Mouse (Mus musculus) embryonic facial prominence, embryonic 15.5 days (tissue): ENCODE data around the gene Etv4. TPM values are rescaled to one million over a fixed set of nuclear protein-coding genes. Genes with fewer than 3 reads are reported as not detected.

Source experiments
- ATAC-seq: fragments of 200-750 bp; cut with Nextera tagmentation; 2 replicates; pipeline ENCODE4 v1.8.0; 2017; ENCODE audit warnings: low read depth, moderate TSS enrichment; ENCODE audit not compliant: insufficient number of reproducible peaks, low FRiP score, low TSS enrichment
- H3K27ac ChIP-seq: fragments of 300-500 bp; sonication (generic); replicated peaks from 2 replicates; pipeline ENCODE4 v1.5.1; 2015; ENCODE audit warnings: mild to moderate bottlenecking, inconsistent platforms
- H3K27me3 ChIP-seq: fragments of 300-500 bp; sonication (generic); 2 replicates; pipeline ENCODE4 v1.6.1; 2015; ENCODE audit warnings: inconsistent platforms
- H3K36me3 ChIP-seq: fragments of 300-500 bp; sonication (generic); 2 replicates; pipeline ENCODE4 v1.6.1; 2015; ENCODE audit warnings: mild to moderate bottlenecking, inconsistent platforms
- H3K4me1 ChIP-seq: fragments of 300-500 bp; sonication (generic); 2 replicates; pipeline ENCODE4 v1.6.1; 2015; ENCODE audit warnings: inconsistent platforms
- H3K4me2 ChIP-seq: fragments of 300-500 bp; sonication (generic); replicated peaks from 2 replicates; pipeline ENCODE4 v1.6.1; 2015; ENCODE audit warnings: mild to moderate bottlenecking, inconsistent platforms
- H3K4me3 ChIP-seq: fragments of 300-500 bp; sonication (generic); replicated peaks from 2 replicates; pipeline ENCODE4 v1.5.1; 2015; ENCODE audit warnings: mild to moderate bottlenecking, inconsistent platforms
- H3K9ac ChIP-seq: fragments of 300-500 bp; sonication (generic); 2 replicates; pipeline ENCODE4 v1.6.1; 2015; ENCODE audit warnings: inconsistent platforms
- H3K9me3 ChIP-seq: fragments of 300-500 bp; sonication (generic); replicated peaks from 2 replicates; pipeline ENCODE4 v1.6.1; 2016; ENCODE audit warnings: inconsistent platforms
- WGBS: fragments of 180-500 bp; shearing (Covaris S2); methylation state at CpG from one replicate; pipeline ENCODE4 v1.1.7; 2015; 5-methylcytosine and 5-hydroxymethylcytosine counted together
- polyA plus RNA-seq: library from polyadenylated mRNA; unstranded; fragments of >200 nt; fragmentation: Nextera tagmentation; extraction: Ambion mirVana; gene quantifications from 2 replicates; pipeline ENCODE4 v1.2.1, GENCODE M21; 2015

The Etv4 gene
- polyA plus RNA-seq, 1 experiment from 2014 or later = 15.1 TPM

DNA sequence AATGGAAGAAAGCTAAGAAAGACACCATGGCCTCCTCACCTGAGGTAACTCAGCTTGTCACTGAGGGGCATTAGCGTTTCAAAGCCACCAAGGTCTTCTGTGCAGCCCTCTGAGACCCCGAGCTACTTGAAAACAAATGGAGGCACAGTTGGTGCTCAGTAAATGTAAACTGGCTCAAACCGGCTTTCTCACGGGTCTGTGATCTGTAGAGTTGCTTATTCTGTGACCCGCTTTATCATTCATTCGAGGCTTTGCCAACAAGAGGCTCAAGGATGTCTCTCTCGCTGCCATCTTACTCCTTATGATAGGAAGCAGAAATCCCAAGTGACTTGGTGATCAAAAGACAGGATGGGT lies 658 bp upstream of the Etv4 start:
- Histone ChIP-seq H3K4me3 (peak overlapping the region; percentile 58), H3K27me3 (peaks cover 53% of the 10 kb centered on the region)
- 13% methylated on average over 7 of the region's 7 CpGs for WGBS

GRCm38 (mm10) chr11:101784488-101785142 lies 556 bp downstream of the Etv4 start:
- Histone ChIP-seq H3K4me2 (peak overlapping the region; percentile 96), H3K36me3 (no peaks in the 10 kb centered on the region), H3K27me3 (peaks cover 53% of the 10 kb centered on the region), H3K4me3 (peak overlapping the region; percentile 58), H3K9me3 (no peaks in the 10 kb centered on the region), H3K27ac (peak overlapping the region; percentile 67; the same call in 1 of the 2 replicates), H3K4me1 (peaks cover 32% of the 10 kb centered on the region), H3K9ac (peak overlapping the region; percentile 31)
- under 1% methylated on average over 49 of the region's 67 CpGs for WGBS
- peak; percentile 27; the same call in 1 of the 2 replicates for ATAC-seq

More for the DNA sequence above, 658 bp upstream of the Etv4 start:
- Histone ChIP-seq H3K36me3 (no peaks in the 10 kb centered on the region), H3K4me1 (peaks cover 35% of the 10 kb centered on the region), H3K27ac (no peak overlapping the region), H3K9me3 (no peaks in the 10 kb centered on the region), H3K9ac (no peak overlapping the region), H3K4me2 (peak overlapping the region; percentile 96)
- no peak for ATAC-seq

DNA sequence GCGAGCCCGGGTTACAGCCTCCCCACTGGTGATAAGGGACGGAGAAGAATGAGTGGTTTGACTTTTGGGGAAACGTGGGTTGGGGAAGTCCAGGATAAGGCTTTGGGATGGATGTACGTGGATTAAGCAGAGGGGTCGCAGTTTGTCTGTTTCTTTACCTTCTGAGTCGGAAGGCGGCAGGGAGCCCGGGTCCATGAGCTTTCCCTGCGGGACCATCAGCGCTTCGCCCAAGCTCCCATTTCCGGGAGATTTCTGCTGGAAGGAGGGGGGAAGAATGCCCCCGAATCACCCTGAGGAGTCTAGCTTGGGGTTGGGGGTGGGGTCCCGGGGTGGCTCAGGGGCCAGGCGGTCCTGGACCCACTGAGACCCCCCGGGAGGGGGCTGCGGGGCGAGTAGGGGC lies 1.1 kb downstream of the Etv4 start:
- WGBS = 3% methylated on average over 17 of the region's 19 CpGs
- peaks cover 32% of the 10 kb centered on the region for H3K4me1 ChIP-seq
- H3K4me2 ChIP-seq = peak overlapping the region; percentile 96
- H3K36me3 ChIP-seq = no peaks in the 10 kb centered on the region
- no peak overlapping the region for H3K27ac ChIP-seq
- peaks cover 53% of the 10 kb centered on the region for H3K27me3 ChIP-seq
- ATAC-seq = no peak
- no peaks in the 10 kb centered on the region for H3K9me3 ChIP-seq
- no peak overlapping the region for H3K9ac ChIP-seq
- peak overlapping the region; percentile 58 for H3K4me3 ChIP-seq

DNA sequence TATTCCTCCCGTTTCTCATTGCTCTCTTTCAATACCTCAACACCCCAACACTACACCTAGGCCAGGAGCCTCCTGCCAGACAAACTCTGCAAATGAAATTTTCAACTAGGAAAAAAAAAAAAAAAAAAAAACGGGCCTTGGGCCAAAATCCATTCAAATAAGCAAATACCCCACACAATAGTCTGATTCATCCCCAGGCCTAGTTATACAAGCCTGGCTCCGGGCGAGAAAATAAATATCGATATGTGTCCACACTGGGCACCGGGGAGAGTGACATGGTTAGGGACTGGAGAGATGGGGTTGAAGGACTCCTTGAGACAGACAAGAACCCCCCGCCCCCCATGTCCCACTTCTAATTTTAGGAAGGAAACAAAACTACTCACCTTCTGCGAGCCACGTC lies 1.6 kb downstream of the Etv4 start:
- Histone ChIP-seq H3K36me3 (no peaks in the 10 kb centered on the region), H3K9me3 (no peaks in the 10 kb centered on the region), H3K4me2 (peak overlapping the region; percentile 96), H3K4me3 (peak overlapping the region; percentile 58), H3K27me3 (peaks cover 53% of the 10 kb centered on the region), H3K4me1 (peaks cover 32% of the 10 kb centered on the region), H3K27ac (no peak overlapping the region), H3K9ac (no peak overlapping the region)
- no peak for ATAC-seq
- 21% methylated on average over 9 of the region's 9 CpGs for WGBS

DNA sequence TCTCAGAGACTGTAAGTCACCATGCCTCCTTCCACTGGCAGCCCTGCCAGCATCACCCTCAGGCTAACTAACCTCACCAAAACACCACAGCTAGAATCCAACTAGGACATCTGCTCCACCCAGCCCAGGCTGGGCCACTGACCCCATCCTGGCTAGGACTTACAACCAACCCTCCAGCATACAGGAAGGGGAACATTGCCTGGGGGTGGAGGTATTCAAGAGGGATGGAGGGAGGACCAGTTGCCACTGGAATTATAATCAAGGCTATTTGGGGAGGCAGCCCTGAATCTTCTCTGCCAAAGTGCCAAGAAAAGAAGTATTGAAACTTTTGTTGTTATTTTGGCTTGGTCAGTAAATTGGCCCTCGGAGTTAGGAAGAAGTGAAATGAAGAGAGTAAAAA lies 2.0 kb downstream of the Etv4 start:
- Histone ChIP-seq H3K27me3 (peaks cover 50% of the 10 kb centered on the region), H3K4me1 (peaks cover 32% of the 10 kb centered on the region), H3K36me3 (no peaks in the 10 kb centered on the region), H3K27ac (no peak overlapping the region), H3K9ac (no peak overlapping the region), H3K4me2 (no peak overlapping the region), H3K9me3 (no peaks in the 10 kb centered on the region), H3K4me3 (no peak overlapping the region)
- WGBS = 53% methylated on average over 1 of the region's 1 CpGs
- ATAC-seq = no peak

DNA sequence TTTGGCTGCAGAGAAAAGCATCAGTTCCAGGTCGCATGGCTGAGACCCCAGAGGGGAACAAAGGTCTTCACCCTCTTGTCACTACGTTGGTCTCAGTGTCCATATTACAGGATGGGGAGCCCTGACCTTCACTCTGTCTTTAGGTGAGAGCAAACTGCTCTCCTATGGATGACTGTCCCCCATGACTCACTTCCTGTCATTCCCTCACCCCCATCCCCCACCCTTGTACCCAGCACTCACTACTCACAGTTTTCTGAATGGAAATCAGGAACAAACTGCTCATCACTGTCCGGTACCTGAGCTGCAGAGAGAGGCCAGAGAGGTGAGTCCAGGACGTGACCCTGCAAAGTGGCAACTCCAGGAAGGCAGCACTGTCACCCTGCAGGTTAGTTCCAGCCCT lies 8.3 kb downstream of the Etv4 start:
- Histone ChIP-seq H3K27me3 (peaks cover 4% of the 10 kb centered on the region), H3K4me1 (peaks cover 12% of the 10 kb centered on the region), H3K4me2 (no peak overlapping the region), H3K36me3 (no peaks in the 10 kb centered on the region), H3K9ac (no peak overlapping the region), H3K4me3 (no peak overlapping the region), H3K9me3 (no peaks in the 10 kb centered on the region), H3K27ac (no peak overlapping the region)
- ATAC-seq = no peak
- WGBS = 73% methylated on average over 4 of the region's 4 CpGs

- Histone ChIP-seq H3K36me3 (peaks cover 23% of the 10 kb centered on the region), H3K27ac (no peak overlapping the region), H3K4me3 (peak overlapping the region; percentile 40), H3K4me2 (peak overlapping the region; percentile 61), H3K4me1 (peaks cover 13% of the 10 kb centered on the region), H3K27me3 (peaks cover 4% of the 10 kb centered on the region; the same call in 1 of the 2 replicates), H3K9me3 (no peaks in the 10 kb centered on the region), H3K9ac (no peak overlapping the region)
- 2% methylated on average over 16 of the region's 16 CpGs for WGBS
- peak; percentile 76 for ATAC-seq
Observed at GRCm38 (mm10) chr11:101772449-101772848, 12.7 kb downstream of the Etv4 start.

- ATAC-seq = no peak
- Histone ChIP-seq H3K4me3 (peak overlapping the region; percentile 40), H3K27me3 (peaks cover 4% of the 10 kb centered on the region; the same call in 1 of the 2 replicates), H3K4me1 (peaks cover 13% of the 10 kb centered on the region), H3K36me3 (peaks cover 28% of the 10 kb centered on the region), H3K9ac (no peak overlapping the region), H3K27ac (no peak overlapping the region), H3K9me3 (no peaks in the 10 kb centered on the region), H3K4me2 (peak overlapping the region; percentile 61)
- WGBS = 2% methylated on average over 5 of the region's 5 CpGs
Observed at GRCm38 (mm10) chr11:101772027-101772426, 13.1 kb downstream of the Etv4 start.

- H3K9me3 ChIP-seq = no peaks in the 10 kb centered on the region
- no peak overlapping the region for H3K9ac ChIP-seq
- H3K4me1 ChIP-seq = peaks cover 13% of the 10 kb centered on the region
- H3K4me3 ChIP-seq = no peak overlapping the region
- WGBS = 88% methylated on average over 12 of the region's 12 CpGs
- no peak overlapping the region for H3K4me2 ChIP-seq
- peaks cover 4% of the 10 kb centered on the region; the same call in 1 of the 2 replicates for H3K27me3 ChIP-seq
- peaks cover 45% of the 10 kb centered on the region for H3K36me3 ChIP-seq
- no peak overlapping the region for H3K27ac ChIP-seq
- ATAC-seq = no peak
Observed at GRCm38 (mm10) chr11:101770266-101770665, 14.9 kb downstream of the Etv4 start.

- Histone ChIP-seq H3K27me3 (peaks cover 2% of the 10 kb centered on the region; the same call in 1 of the 2 replicates), H3K36me3 (peaks cover 58% of the 10 kb centered on the region), H3K27ac (no peak overlapping the region), H3K9ac (no peak overlapping the region), H3K4me2 (no peak overlapping the region), H3K9me3 (no peaks in the 10 kb centered on the region), H3K4me1 (peaks cover 13% of the 10 kb centered on the region), H3K4me3 (no peak overlapping the region)
- no peak for ATAC-seq
- WGBS = 89% methylated on average over 6 of the region's 6 CpGs
Observed at GRCm38 (mm10) chr11:101768721-101769120, 16.4 kb downstream of the Etv4 start.

- no peak overlapping the region for H3K4me2 ChIP-seq
- 70% methylated on average over 5 of the region's 5 CpGs for WGBS
- peaks cover 67% of the 10 kb centered on the region for H3K36me3 ChIP-seq
- H3K9ac ChIP-seq = no peak overlapping the region
- no peaks in the 10 kb centered on the region for H3K9me3 ChIP-seq
- H3K4me1 ChIP-seq = peaks cover 5% of the 10 kb centered on the region
- H3K4me3 ChIP-seq = no peak overlapping the region
- no peak for ATAC-seq
- H3K27me3 ChIP-seq = no peaks in the 10 kb centered on the region
- no peak overlapping the region for H3K27ac ChIP-seq
Observed at GRCm38 (mm10) chr11:101767326-101767725, 17.8 kb downstream of the Etv4 start.

DNA sequence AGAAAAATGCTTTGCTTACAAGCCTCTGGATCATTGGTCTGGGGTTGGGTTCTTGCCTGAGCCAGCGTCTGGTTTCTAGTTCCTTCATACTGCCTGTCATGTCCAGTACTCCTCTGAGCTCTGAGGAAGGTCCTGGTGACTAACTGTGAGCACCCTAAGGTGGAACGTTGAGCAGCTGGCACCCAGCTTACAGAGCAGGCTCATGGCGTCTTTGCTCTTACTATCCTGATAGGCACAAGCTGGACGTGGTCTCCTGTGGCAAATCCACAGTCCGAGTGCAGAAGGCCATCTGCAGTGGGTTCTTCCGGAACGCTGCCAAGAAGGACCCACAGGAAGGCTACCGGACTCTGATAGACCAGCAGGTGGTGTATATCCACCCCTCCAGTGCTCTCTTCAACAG lies 20.6 kb downstream of the Etv4 start:
- Histone ChIP-seq H3K36me3 (peaks cover 88% of the 10 kb centered on the region), H3K4me2 (no peak overlapping the region), H3K27ac (no peak overlapping the region), H3K9me3 (no peaks in the 10 kb centered on the region), H3K4me1 (no peaks in the 10 kb centered on the region), H3K4me3 (no peak overlapping the region), H3K9ac (no peak overlapping the region), H3K27me3 (no peaks in the 10 kb centered on the region)
- 88% methylated on average over 8 of the region's 8 CpGs for WGBS
- no peak for ATAC-seq
